Mouse (Mus musculus) neural tube, embryonic 15.5 days (tissue): ENCODE data around the gene Tnxb. TPM values are rescaled to one million over a fixed set of nuclear protein-coding genes. Genes with fewer than 3 reads are reported as not detected.
"Not testable (repeated sequence)": the region's sequence is repeated elsewhere in the genome, so short reads cannot be mapped to it uniquely, and the experiment has no call there.

Experiments used
- ATAC-seq: fragments of 200-750 bp; cut with Nextera tagmentation; 2 replicates; pipeline ENCODE4 v1.8.0; 2017; ENCODE audit warnings: mild to moderate bottlenecking, moderate TSS enrichment, moderate library complexity; ENCODE audit not compliant: low FRiP score
- H3K27ac ChIP-seq: fragments of 300-500 bp; sonication (generic); replicated peaks from 2 replicates; pipeline ENCODE4 v1.5.1; 2015; ENCODE audit warnings: mild to moderate bottlenecking, inconsistent platforms
- H3K27me3 ChIP-seq: fragments of 300-500 bp; sonication (generic); replicated peaks from 2 replicates; pipeline ENCODE4 v1.6.1; 2015; ENCODE audit warnings: inconsistent platforms
- H3K36me3 ChIP-seq: fragments of 300-500 bp; sonication (generic); 2 replicates; pipeline ENCODE4 v1.6.1; 2015; ENCODE audit warnings: inconsistent platforms
- H3K4me1 ChIP-seq: fragments of 300-500 bp; sonication (generic); 2 replicates; pipeline ENCODE4 v1.6.1; 2015; ENCODE audit warnings: inconsistent platforms
- H3K4me2 ChIP-seq: fragments of 300-500 bp; sonication (generic); 2 replicates; pipeline ENCODE4 v1.6.1; 2015; ENCODE audit warnings: inconsistent platforms, mild to moderate bottlenecking, moderate library complexity
- H3K4me3 ChIP-seq: fragments of 300-500 bp; sonication (generic); replicated peaks from 2 replicates; pipeline ENCODE4 v1.5.1; 2015; ENCODE audit warnings: mild to moderate bottlenecking, inconsistent platforms
- H3K9ac ChIP-seq: fragments of 300-500 bp; sonication (generic); replicated peaks from 2 replicates; pipeline ENCODE4 v1.6.1; 2015; ENCODE audit warnings: mild to moderate bottlenecking, inconsistent platforms
- H3K9me3 ChIP-seq: fragments of 300-500 bp; sonication (generic); replicated peaks from 2 replicates; pipeline ENCODE4 v1.6.1; 2016; ENCODE audit warnings: inconsistent platforms
- WGBS: fragments of 180-500 bp; shearing (Covaris S2); methylation state at CpG from one replicate; pipeline ENCODE4 v1.1.7; 2015; ENCODE audit warnings: mixed read lengths; 5-methylcytosine and 5-hydroxymethylcytosine counted together
- polyA plus RNA-seq: library from polyadenylated mRNA; unstranded; fragments of >200 nt; fragmentation: Nextera tagmentation; extraction: Ambion mirVana; gene quantifications from 2 replicates; pipeline ENCODE4 v1.2.1, GENCODE M21; 2015

The Tnxb gene
- polyA plus RNA-seq, 1 experiment from 2014 or later, result 0.50 TPM

DNA sequence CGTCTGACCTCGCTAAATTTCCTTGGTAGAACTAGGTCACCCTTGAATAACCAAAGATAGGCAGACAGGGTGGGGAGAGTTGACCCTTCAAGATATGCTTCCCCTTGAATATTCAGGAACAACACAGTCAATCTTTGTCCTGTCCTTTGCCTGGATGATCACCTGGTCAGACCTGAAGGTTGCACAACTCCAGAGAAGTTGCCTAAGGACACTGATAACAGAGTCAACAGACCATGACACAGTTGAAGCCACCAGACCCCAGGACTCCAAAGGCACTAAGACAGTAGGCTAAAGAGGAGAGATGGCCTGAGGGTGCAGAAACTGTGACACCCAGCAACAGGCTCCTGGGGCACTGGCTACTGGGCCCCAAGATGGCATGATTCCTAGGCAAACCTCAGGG lies 57.6 kb downstream of the Tnxb start:
- H3K27ac ChIP-seq, result no peak overlapping the region
- 91% methylated on average over 2 of the region's 2 CpGs for WGBS
- no peak for ATAC-seq

DNA sequence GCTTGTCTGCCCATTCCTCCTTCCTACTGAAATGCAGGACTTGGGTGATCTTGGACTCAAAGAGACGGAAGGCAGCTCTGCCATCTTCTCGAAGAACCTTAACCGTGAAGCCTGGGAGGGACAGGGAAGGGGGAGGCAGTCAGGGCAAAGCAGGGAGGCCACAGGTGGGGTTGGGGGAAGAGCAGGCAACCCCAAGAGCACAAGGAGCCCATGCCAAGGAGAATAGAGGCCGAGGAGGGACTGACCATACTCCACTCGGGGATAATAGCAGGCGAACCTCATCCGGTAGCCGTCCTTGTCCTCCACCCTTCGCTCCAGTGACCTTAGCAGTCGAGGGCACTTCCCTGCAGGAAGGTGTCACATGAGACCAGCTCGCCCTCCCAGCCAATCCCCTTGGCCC lies 58.8 kb downstream of the Tnxb start:
- not testable (repeated sequence) for H3K9ac ChIP-seq, H3K27me3 ChIP-seq, H3K9me3 ChIP-seq, H3K4me1 ChIP-seq, H3K36me3 ChIP-seq, ATAC-seq, H3K27ac ChIP-seq, H3K4me3 ChIP-seq, H3K4me2 ChIP-seq
- 81% methylated on average over 11 of the region's 11 CpGs for WGBS

More for the DNA sequence above, 57.6 kb downstream of the Tnxb start:
- Histone ChIP-seq H3K36me3 (no peaks in the 10 kb centered on the region), H3K4me1 (no peaks in the 10 kb centered on the region), H3K4me3 (no peak overlapping the region), H3K9ac (no peak overlapping the region), H3K4me2 (no peak overlapping the region), H3K27me3 (no peaks in the 10 kb centered on the region), H3K9me3 (no peaks in the 10 kb centered on the region)

DNA sequence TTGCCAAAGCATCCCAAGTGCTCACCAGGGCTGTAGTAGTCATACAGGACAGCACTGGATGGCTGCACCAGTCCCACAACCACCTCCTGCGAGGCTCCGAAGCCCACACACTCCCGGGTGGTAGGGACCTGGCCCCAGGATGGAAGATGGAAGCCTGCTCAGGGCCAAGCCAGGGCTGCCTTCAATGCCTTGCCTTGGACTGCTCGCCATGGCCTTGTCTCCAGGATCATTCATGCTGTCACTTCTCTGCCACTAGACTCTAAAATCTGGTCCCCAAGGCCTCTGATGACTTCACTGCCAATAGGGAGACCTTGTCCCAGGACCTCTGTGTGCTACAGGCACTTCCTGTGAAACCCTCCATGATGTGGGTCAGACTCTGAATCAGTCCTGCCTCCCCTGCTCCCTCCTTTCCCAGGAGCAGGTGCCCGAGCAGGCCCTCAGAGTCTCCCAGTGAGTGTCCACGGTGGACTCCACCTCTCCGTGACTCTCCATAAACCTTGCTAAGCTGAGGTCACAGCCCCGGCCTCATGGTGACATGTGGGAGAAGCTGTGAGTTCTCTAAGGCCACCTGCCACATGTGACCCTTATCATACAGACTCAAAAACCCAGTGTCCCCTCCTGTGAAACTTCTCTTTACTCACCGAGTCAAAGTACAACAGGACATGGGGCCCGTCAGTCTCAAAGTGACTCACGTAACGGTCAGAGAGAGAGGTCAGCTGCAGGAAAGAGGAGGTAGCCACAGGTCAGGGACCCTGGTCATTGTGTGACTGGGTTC lies 59.6 kb downstream of the Tnxb start:
- H3K4me2 ChIP-seq, ATAC-seq, H3K9me3 ChIP-seq, H3K9ac ChIP-seq, H3K36me3 ChIP-seq, H3K27ac ChIP-seq, H3K27me3 ChIP-seq, H3K4me3 ChIP-seq, H3K4me1 ChIP-seq: not testable (repeated sequence)
- 84% methylated on average over 12 of the region's 12 CpGs for WGBS

DNA sequence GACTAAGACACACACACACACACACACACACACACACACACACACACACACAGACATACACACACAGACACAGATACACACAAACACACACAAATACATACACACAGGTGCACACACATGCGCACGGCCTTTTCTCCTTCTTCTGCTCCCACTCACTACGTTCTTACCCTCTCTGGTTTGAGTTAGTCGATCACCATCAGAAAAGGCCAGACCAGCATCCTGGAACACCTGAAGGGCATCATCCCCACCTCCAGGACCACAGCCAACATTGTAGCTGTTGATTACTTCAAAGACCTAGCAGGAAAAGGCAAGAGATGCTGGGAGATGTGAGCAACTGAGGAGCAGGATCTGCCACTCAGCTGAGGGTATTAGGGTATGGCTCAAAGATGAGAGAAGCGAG lies 67.1 kb downstream of the Tnxb start:
- H3K9me3 ChIP-seq, H3K4me1 ChIP-seq, H3K4me2 ChIP-seq, H3K9ac ChIP-seq, H3K27me3 ChIP-seq, H3K4me3 ChIP-seq, H3K27ac ChIP-seq, ATAC-seq, H3K36me3 ChIP-seq: not testable (repeated sequence)
- 82% methylated on average over 5 of the region's 5 CpGs for WGBS

DNA sequence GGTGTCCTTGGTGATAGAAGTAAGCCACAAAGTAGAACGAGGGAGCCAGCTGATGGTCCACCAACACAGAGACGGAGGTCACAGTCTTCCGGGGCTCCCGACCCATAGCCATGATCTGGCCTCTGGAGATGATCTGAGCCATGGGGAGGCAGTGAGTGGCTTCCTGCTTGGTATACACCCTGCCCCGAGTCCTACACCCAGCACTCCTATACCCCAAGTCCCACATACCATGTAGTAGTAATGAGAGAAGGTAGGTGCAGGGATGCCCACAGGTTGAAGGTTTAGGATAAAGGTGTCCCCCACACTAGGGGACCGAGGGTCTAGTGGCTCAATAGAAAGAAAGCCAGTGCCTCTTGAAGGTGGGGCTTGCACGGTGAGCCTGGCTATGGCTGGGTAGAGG lies 69.4 kb downstream of the Tnxb start:
- H3K27me3 ChIP-seq, H3K4me2 ChIP-seq, H3K27ac ChIP-seq, ATAC-seq, H3K36me3 ChIP-seq, H3K4me3 ChIP-seq, H3K9me3 ChIP-seq, H3K9ac ChIP-seq, H3K4me1 ChIP-seq: not testable (repeated sequence)
- WGBS, result 88% methylated on average over 7 of the region's 7 CpGs

DNA sequence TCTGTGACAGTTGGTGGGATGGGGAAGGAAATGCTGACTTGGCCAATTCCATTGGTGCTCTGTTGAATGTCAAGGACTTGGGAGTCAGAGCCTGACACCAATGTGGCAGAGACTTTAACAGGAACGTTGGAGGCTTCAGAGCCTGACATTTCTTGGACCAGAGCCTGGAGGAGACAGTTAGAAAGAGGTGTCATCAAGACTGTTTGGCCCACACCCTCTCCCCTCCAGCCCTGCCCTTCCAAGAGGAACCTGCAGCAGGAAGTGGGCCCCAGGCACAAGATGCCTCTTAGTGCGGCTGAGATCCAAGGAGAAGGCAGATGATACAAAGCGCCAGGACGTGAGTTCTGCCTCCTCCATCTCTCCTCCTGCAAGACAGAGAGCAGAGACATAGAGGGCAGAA lies 69.9 kb downstream of the Tnxb start:
- no peaks in the 10 kb centered on the region for H3K36me3 ChIP-seq
- H3K4me3 ChIP-seq, result no peak overlapping the region
- no peaks in the 10 kb centered on the region for H3K4me1 ChIP-seq
- no peak for ATAC-seq
- no peak overlapping the region for H3K9ac ChIP-seq
- 79% methylated on average over 4 of the region's 4 CpGs for whole genome bisulfite sequencing
- no peak overlapping the region for H3K4me2 ChIP-seq
- H3K9me3 ChIP-seq, result no peaks in the 10 kb centered on the region
- H3K27me3 ChIP-seq, result no peaks in the 10 kb centered on the region
- no peak overlapping the region for H3K27ac ChIP-seq

DNA sequence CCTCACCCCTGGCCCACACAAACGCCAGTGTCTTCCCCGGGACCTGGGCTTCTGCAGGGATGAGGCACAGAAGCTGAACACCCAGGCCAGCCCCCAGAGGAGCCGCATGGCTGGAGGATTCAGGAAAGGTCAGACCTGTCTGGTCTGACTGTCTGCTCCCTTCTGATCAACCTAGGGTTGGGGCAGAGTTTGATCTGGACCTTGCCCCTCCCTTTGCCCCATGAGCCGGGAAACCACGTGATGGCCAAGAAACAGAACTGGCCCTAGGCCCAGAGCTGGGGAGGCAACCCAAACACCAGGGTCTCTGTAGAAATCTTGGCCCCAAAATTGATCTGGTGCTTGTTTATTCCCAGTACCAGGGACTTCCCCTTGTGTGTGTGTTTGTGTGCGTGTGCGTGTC lies 73.4 kb downstream of the Tnxb start, which contains the start of gene C4b:
Gene C4b (minus strand): TSS at position 164 of the 400 bp plus-strand sequence.
- no peak within 1 kb of the TSS for H3K27ac ChIP-seq
- no peak within 1 kb of the TSS for H3K4me2 ChIP-seq
- no peaks in the 10 kb centered on the region for H3K36me3 ChIP-seq
- ATAC-seq, result no peak
- no peaks in the 10 kb centered on the region for H3K4me1 ChIP-seq
- H3K9ac ChIP-seq, result no peak within 1 kb of the TSS
- no peaks in the 10 kb centered on the region for H3K27me3 ChIP-seq
- H3K4me3 ChIP-seq, result no peak within 1 kb of the TSS
- H3K9me3 ChIP-seq, result no peaks in the 10 kb centered on the region
- 84% methylated on average over 7 of the region's 7 CpGs for WGBS

DNA sequence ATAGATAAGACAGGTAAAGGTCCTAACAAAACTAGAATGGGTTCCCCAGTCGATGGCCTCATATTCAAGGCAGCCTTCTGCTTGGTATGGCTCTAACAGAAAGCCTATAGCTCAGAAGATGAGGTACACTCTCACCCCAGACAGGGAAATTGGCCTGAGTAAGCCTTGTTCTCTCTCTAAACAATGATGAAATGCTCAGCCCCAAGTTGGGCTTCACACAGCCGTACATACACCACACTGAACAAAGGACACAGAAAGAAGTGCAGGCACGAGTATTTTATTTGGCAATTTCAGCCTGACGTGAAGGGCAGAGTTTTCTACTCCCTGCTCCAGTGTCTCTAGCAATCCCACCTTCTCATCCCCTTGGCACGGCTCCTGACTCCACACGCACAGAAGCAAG lies 73.9 kb downstream of the Tnxb start:
- WGBS, result 82% methylated on average over 6 of the region's 6 CpGs
- Histone ChIP-seq H3K9ac (no peak overlapping the region), H3K27me3 (no peaks in the 10 kb centered on the region), H3K4me1 (no peaks in the 10 kb centered on the region), H3K4me3 (no peak overlapping the region), H3K4me2 (no peak overlapping the region), H3K9me3 (no peaks in the 10 kb centered on the region), H3K27ac (no peak overlapping the region), H3K36me3 (no peaks in the 10 kb centered on the region)
- no peak for ATAC-seq

DNA sequence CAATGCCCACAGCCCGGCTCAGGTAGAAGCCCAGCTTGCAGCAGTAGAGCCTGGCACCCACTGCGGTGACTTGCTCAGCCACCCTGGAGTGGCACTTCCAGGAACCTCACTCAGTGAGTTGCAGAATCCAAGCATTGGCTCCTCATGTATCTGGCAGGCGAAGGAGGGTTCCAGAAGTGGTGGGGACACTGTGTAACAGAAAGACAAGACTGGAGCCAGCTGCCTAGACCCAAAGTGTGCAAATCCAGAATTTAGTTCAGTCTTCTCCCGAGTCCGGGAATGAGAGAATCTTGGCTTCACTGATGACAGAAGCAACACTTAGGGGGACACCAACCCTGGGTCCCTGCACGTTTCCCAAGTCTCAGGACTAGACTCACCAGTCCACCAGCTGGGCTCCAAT lies 74.3 kb downstream of the Tnxb start:
- not testable (repeated sequence) for H3K9me3 ChIP-seq, H3K4me1 ChIP-seq, H3K36me3 ChIP-seq, H3K9ac ChIP-seq, H3K4me2 ChIP-seq, H3K27ac ChIP-seq, H3K27me3 ChIP-seq, ATAC-seq, H3K4me3 ChIP-seq
- 93% methylated on average over 6 of the region's 6 CpGs for WGBS

DNA sequence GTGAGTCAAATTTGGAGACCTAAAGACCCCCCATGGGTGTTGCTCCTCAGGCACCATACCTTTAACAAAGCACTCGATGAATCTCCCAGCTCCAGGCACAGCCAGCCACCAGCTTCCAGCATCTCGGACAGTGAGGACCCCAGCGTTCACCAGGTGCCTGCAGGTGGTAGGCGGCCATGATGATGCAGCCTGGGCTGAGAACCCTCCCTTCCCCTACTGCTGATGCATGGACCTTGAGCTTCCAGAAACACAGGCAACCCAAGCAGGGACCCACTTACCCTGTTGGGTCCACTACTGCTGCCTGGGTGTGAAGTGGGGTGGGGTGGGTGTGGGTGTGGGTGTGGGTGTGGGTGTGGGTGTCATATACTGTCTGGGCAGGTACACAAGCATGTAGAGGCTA lies 74.8 kb downstream of the Tnxb start:
- 95% methylated on average over 4 of the region's 4 CpGs for WGBS
- not testable (repeated sequence) for ATAC-seq, H3K36me3 ChIP-seq, H3K27ac ChIP-seq, H3K9ac ChIP-seq, H3K4me2 ChIP-seq, H3K4me1 ChIP-seq, H3K4me3 ChIP-seq, H3K9me3 ChIP-seq, H3K27me3 ChIP-seq

DNA sequence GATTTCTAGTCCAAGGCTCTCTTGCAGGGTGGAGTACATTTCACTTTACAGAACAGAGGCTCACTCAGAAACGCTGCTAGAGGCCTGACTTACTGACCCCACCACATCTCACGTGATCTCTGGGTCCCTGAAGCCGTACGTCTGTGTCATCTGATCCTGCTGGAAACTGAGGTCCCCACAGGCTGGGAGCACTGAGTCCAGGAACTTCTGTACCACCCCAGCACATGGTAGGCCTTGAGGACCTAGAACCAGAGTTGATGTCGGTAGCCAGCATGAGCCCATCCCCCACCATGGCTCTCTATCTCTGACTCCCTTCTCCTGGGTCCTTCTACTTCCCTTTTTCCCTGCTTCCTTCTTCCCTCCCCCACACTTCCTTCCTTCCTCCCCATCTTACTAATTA lies 76.2 kb downstream of the Tnxb start:
- no peak for ATAC-seq
- Histone ChIP-seq H3K27ac (no peak overlapping the region), H3K9me3 (no peaks in the 10 kb centered on the region), H3K27me3 (no peaks in the 10 kb centered on the region), H3K9ac (no peak overlapping the region), H3K36me3 (no peaks in the 10 kb centered on the region), H3K4me3 (no peak overlapping the region), H3K4me1 (no peaks in the 10 kb centered on the region), H3K4me2 (no peak overlapping the region)
- 85% methylated on average over 5 of the region's 5 CpGs for WGBS

DNA sequence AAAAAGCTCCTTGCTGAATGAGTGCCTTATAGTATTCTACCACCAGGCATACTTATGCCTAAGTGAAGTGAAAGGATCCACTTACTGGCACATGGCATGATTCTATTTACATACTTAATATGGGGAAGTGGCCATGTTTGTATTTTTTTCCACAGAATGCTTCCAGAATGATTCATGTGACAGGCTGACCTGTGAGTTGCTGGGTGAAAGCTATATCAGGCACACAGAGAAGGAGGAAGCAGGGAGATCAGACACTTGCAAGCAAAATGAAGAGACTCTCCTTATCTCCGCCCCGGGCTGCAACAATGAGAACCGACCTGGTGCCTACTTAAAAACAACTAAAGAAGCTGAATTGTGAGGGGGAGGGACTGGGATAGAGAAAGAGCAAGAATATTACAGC lies 91.1 kb downstream of the Tnxb start:
- Histone ChIP-seq H3K9me3 (no peaks in the 10 kb centered on the region), H3K27me3 (no peaks in the 10 kb centered on the region), H3K9ac (no peak overlapping the region), H3K4me2 (no peak overlapping the region), H3K4me1 (no peaks in the 10 kb centered on the region), H3K4me3 (no peak overlapping the region), H3K36me3 (no peaks in the 10 kb centered on the region), H3K27ac (no peak overlapping the region)
- WGBS, result 79% methylated on average over 3 of the region's 3 CpGs
- ATAC-seq, result no peak
